Mouse (Mus musculus) R1 (cell line): ENCODE data around the gene Fkbp1a.

Source experiments
- DNase-seq: peaks from one replicate; pipeline ENCODE4 v3.0.0-alpha.2; 2018; ENCODE audit warnings: low read depth, low spot score

Fkbp1a gene

GRCm38 (mm10) chr2:151608435-151608834, 66.2 kb downstream of the Fkbp1a start:
- no peak for DNase-seq

- DNase-seq = no peak
These were observed 67.7 kb downstream of the Fkbp1a start for GRCm38 (mm10) chr2:151609974-151610373.
